Mouse (Mus musculus) hindlimb bud, embryonic 11.5 days (tissue): ENCODE results near the gene Rassf8.

Experiments
- DNase-seq: peaks from one replicate; pipeline ENCODE4 v3.0.0-alpha.2; 2012; ENCODE audit warnings: low read depth, low spot score; ENCODE audit errors: extremely low spot score

Rassf8 gene

DNA sequence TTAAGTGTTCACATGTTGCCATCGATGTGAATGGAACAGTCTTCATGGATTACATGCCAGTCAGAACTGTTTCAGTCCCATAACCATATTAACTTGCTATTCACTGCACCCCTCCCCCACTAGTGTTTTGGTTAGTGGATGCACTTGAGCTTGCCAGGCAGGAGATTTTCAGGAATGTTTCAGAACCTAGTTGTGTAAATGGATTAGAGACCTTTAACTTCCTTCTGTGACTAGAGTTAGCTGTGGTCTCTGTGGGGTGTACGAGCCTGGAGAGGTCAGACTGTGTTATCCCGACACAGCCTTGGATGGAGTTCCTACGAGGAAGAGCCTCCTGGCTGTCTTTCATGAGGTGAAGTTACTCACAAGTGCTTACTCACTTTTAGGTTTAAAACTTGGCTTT, 29.7 kb downstream of the Rassf8 start:
- no peak for DNase-seq

GRCm38 (mm10) chr6:145779383-145779782, 32.8 kb downstream of the Rassf8 start:
- no peak for DNase-seq

DNA sequence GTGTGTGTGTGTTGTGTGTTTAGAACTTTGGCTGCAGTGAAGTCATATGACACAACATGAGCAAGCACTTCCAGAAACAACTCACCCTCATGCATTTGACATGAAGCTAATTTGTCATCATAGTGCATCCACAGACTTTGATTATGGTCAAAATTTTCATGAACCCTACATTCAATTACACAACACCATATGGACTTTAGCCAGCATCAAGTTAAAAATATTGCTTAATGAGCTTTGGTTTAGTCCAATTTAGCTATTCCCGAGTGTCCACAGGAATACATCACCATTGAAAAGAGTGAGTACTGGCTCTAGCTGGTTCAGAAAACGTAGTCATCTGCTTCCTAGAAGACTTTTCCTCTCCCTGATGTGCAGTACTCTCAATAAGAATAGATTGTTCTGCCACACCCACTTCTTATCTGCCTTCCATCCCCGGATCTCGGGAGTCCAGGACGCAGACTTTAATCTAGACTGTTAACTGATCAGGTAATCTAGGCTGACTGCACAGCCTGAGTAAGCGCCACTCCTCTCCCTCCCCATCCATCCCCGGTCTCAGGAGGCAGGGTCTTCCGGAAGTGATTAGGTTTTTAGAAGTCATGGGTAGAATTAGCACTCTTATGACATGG, 33.7 kb downstream of the Rassf8 start:
- DNase-seq = no peak

GRCm38 (mm10) chr6:145781256-145781655, 34.7 kb downstream of the Rassf8 start:
- DNase-seq = no peak

DNA sequence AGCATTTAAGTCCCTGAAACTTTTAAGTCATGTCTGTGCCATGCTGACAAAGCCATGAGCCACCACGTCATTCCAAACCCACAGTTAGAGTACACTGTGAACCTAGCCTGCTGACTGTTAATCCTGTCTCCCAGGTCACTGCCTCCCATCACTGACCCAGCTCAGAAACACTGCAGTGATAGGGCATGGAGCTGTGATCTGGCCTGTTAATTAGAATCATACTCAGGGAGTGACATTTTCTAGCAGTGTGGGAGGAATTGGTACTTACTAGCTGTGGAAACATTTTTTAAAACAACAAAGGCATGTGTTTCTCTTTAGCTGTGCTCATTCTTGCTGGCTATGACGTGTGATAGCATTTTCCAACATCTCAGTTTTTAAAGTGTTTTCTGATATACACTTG, 35.4 kb downstream of the Rassf8 start:
- no peak for DNase-seq

DNA sequence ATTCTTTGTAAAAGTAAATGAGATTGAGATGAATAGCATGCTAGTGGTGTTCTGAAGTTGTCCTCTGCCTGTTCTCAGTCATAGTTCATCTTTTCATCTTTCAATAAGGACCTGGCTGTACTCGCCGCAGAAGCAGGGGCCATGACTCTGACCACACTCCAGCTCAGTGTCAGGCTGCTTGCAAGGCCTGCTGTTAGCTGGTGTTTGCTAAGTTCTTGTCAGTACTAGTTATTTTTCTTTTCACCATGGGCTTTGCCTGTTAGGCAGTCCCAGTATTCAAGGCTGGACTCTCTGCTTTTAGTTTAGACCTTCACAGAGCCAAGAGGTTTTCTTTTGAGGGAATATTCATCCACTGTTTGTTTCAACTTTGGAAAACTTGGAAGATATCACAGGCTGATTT, 40.8 kb downstream of the Rassf8 start:
- DNase-seq = no peak

DNA sequence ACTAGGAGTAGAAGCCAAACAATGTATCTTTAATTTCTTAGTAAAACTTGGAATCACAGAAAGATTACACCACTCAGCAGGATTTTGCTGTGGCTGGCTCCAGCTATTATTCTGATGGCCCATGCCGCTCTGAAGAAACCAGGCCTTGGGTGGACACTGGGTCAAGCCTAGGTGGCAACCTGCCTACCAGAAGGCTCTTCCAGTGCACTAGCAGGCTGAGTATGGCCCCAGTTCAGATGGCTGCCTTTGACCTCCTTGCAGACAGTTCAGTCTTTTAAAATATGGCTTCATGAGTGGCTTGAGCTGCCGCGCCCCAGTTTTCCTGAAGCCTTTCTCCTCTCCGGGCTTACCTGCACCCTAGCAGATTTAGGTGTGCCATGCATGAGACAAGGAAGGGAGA, 43.2 kb downstream of the Rassf8 start:
- no peak for DNase-seq

DNA sequence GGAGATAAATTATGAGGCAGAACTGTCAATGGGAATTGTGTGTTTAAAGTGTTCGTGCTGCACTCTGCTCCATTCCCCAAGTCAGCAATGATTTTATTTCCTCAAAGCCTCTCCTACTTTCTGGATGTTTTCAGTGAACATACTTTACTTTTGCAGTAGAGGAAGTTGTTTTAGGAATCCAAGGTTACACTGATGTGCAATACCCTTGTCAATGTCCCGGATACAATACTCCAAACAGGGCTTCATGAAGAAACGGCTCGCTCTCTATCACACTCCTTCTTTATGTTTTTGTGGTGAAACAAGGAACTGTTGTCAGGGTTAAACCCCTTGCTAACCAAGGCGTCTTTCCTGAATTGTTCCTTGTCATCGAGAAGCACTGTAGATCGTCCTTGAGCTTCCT, 45.8 kb downstream of the Rassf8 start:
- DNase-seq = no peak

DNA sequence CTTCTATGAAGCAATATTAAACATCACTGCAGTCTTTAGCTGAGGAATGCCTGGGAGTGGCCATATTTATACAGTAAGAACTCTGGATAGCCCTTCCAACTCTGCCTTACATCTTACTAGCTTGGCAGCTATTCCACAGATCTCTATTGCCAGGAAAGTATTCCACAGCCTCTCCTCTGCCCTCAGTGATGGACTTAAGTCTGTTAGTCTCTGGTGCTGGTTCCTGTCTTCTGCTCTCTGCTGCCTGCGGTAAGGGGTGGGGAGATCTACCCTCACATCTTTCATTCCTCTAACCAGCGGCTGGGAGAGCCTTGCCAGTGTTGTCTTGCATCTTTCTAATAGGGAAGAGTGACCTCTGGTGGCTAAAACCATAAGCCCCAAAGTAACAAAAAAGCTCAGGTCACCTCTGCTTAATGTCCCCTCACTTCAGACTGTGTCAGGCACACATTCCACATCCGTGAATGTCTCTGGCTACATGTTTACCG, 46.6 kb downstream of the Rassf8 start:
- DNase-seq = peak; percentile 61

- DNase-seq = no peak
Measured at GRCm38 (mm10) chr6:145794671-145795070, 48.1 kb downstream of the Rassf8 start.

- DNase-seq = no peak
Measured at GRCm38 (mm10) chr6:145796191-145797023, 49.9 kb downstream of the Rassf8 start.

DNA sequence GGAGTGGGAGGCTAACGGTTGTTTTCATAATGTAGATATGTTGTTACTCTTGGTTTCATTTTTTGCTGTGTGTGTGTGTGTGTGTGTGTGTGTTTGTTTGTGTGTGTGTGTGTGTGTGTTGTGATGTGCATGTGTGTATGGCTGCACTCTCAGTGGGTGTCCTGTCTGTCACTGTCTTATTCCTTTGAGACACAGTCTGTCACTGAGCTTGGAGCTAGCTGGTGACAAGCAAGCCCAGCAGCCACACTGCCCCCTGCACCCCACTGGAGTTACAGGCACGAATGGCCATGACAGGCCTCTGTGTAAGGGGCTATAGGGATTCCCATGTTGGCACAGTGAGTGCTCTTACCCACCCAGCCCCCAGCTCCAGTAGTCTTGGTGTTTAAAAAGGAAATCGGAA, 51.1 kb downstream of the Rassf8 start:
- no peak for DNase-seq

GRCm38 (mm10) chr6:145801796-145802488, 55.4 kb downstream of the Rassf8 start:
- no peak for DNase-seq

DNA sequence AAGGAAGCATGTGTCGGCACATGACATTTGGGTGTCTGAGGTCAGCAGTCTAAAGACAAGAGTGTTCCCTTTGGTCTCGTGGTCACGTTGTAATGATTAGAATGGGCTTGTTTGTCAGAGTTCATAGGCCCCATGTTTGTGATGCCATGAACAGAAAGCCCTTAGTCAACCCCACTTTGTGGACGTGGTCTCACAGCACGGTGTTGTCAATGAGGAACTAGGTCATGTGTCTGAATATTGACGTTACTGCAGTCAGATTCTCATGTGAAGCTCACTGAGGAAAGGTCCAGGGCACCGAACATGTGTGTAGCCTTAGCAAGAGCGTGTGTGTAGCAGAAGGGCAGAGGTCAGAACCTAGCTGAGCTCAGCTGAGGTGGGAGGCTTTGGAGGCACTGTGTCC, 56.3 kb downstream of the Rassf8 start:
- DNase-seq = no peak

DNA sequence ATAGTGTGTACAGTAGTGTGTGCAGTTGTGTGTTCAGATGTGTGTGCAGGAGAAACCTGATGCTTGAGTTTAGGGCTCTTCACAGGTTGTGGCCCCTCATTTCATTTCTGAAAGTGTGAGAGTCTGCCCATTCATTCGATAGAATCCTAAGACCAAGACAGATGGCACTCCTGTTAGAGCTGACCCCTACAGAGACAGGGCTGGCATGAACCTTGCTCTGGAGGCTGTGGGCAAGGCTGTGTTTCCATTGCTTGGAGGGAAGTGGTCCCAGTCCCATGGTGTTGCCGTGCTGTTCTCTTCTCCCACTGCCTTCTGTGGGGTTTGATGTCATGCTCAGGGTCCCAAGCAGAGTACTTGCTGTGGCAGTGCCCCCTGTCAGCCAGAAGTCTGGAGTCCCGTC, 57.7 kb downstream of the Rassf8 start:
- no peak for DNase-seq

DNA sequence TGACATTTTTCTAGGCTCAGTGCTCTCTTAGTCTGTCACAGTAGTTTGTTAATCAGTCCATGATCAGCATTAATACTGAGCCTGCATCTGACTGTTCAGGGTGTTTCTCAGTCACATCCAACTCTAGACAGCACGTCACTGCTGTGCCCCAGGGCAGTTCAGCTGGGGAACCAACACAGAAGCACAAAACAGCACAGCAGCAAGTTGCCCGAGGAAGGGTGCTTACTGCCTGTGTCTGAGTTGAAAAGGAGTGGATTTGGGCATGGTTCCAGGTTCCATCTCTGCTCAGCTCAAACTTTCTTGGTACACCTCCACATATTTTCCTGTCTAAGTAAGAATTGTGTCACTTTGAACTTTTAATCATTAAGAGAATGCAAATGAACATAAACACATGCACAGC, 60.2 kb downstream of the Rassf8 start:
- no peak for DNase-seq

GRCm38 (mm10) chr6:145807929-145808328, 61.4 kb downstream of the Rassf8 start:
- no peak for DNase-seq

GRCm38 (mm10) chr6:145809566-145809965, 63.0 kb downstream of the Rassf8 start:
- DNase-seq = no peak

- no peak for DNase-seq
Measured at GRCm38 (mm10) chr6:145810015-145810414, 63.5 kb downstream of the Rassf8 start.

DNA sequence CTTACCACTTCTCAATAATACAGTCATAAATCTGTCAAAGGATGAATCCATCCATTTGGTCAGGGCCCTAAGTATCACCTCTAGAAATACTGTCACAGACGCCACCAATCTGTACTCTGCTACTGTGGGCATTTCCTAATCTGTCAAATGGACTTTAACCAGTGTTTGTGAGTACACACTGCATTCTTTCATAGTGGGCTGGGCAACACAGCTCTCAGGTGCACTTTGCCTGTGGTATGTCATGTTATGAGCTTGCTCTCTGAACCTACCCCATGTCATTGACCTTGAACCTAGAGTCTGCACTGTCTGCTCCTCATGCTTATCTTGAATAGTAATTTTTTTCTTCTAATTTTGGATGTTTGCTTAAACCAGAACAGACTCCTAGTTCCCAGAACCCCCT, 64.6 kb downstream of the Rassf8 start:
- no peak for DNase-seq

GRCm38 (mm10) chr6:145815200-145815599, 68.7 kb downstream of the Rassf8 start:
- no peak for DNase-seq

- no peak for DNase-seq
Measured at GRCm38 (mm10) chr6:145819151-145819550, 72.6 kb downstream of the Rassf8 start.
